Mouse (Mus musculus) heart, adult 2 months (tissue): ENCODE measurements around the gene Stk11.

Experiments
- CTCF ChIP-seq: fragments of 200-600 bp; IDR thresholded peaks from 2 replicates; pipeline ENCODE4 v1.8.1; 2022; ENCODE audit warnings: antibody characterized with exemption, mild to moderate bottlenecking, moderate library complexity
- EP300 ChIP-seq: fragments of 200-500 bp; IDR thresholded peaks from 2 replicates; pipeline ENCODE4 v1.6.1; 2011; ENCODE audit warnings: low read depth, low read length, control low read depth; ENCODE audit not compliant: insufficient read depth
- POLR2A ChIP-seq: fragments of 200-500 bp; IDR thresholded peaks from 2 replicates; pipeline ENCODE4 v1.6.1; 2011; ENCODE audit warnings: mild to moderate bottlenecking, low read depth, low read length, control low read depth; ENCODE audit not compliant: insufficient read depth

DNA sequence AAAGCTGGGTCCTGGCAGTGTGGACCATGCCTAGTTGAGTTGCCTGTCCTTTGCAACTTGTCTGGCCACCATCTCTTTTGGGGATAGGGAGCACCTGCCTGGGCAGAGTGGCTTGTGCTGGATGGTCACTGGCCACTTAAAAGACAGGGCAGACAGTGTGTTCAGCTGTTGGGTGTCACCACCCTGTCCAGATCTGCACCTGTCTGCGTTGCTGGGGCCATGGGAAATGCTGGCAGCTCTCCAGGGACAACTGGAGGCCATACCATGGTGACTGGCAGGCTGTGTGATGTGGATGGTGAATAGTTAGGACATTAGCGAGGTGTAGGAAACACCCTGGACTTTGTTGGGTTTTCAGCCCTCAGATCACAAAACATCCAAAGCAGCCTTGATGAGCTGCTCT, 4.5 kb downstream of the Stk11 start:
- no peak for TF ChIP-seq POLR2A
- TF ChIP-seq EP300 = no peak
- no peak for TF ChIP-seq CTCF
